Mouse (Mus musculus) heart, embryonic 15.5 days (tissue): ENCODE measurements around the gene Ric8b. TPM values are rescaled to one million over a fixed set of nuclear protein-coding genes. Genes with fewer than 3 reads are reported as not detected.

Experiments
- ATAC-seq: fragments of 200-750 bp; cut with Nextera tagmentation; replicated peaks from 2 replicates; pipeline ENCODE4 v1.8.0; 2017; ENCODE audit warnings: low read depth, moderate TSS enrichment; ENCODE audit not compliant: insufficient number of reproducible peaks, insufficient read depth, low FRiP score
- H3K27ac ChIP-seq: fragments of 300-500 bp; sonication (generic); 2 replicates; pipeline ENCODE4 v1.5.1; 2015; ENCODE audit warnings: mild to moderate bottlenecking, inconsistent platforms
- H3K27me3 ChIP-seq: fragments of 300-500 bp; sonication (generic); 2 replicates; pipeline ENCODE4 v1.6.1; 2015; ENCODE audit warnings: inconsistent platforms
- H3K36me3 ChIP-seq: fragments of 300-500 bp; sonication (generic); 2 replicates; pipeline ENCODE4 v1.6.1; 2015; ENCODE audit warnings: mild to moderate bottlenecking, inconsistent platforms
- H3K4me1 ChIP-seq: fragments of 300-500 bp; sonication (generic); replicated peaks from 2 replicates; pipeline ENCODE4 v1.6.1; 2015; ENCODE audit warnings: inconsistent platforms
- H3K4me2 ChIP-seq: fragments of 300-500 bp; sonication (generic); 2 replicates; pipeline ENCODE4 v1.6.1; 2015; ENCODE audit warnings: inconsistent platforms, mild to moderate bottlenecking, moderate library complexity
- H3K4me3 ChIP-seq: fragments of 300-500 bp; sonication (generic); 2 replicates; pipeline ENCODE4 v1.5.1; 2015; ENCODE audit warnings: mild to moderate bottlenecking, inconsistent platforms
- H3K9ac ChIP-seq: fragments of 300-500 bp; sonication (generic); 2 replicates; pipeline ENCODE4 v1.6.1; 2015; ENCODE audit warnings: mild to moderate bottlenecking, inconsistent platforms
- H3K9me3 ChIP-seq: fragments of 300-500 bp; sonication (generic); replicated peaks from 2 replicates; pipeline ENCODE4 v1.6.1; 2016; ENCODE audit warnings: inconsistent platforms
- WGBS: fragments of 180-500 bp; shearing (Covaris S2); methylation state at CpG from one replicate; pipeline ENCODE4 v1.1.7; 2015; ENCODE audit warnings: mixed read lengths; 5-methylcytosine and 5-hydroxymethylcytosine counted together
- polyA plus RNA-seq: library from polyadenylated mRNA; unstranded; fragments of >200 nt; fragmentation: Nextera tagmentation; extraction: Ambion mirVana; gene quantifications from 2 replicates; pipeline ENCODE4 v1.2.1, GENCODE M21; 2015

Ric8b gene
- polyA plus RNA-seq, 1 experiment from 2014 or later, result 13.6 TPM

GRCm38 (mm10) chr10:85044732-85045720 lies 127.6 kb downstream of the Ric8b start:
- WGBS, result 8% methylated on average over 24 of the region's 24 CpGs
- Histone ChIP-seq H3K4me2 (peak overlapping the region; percentile 69), H3K9me3 (no peaks in the 10 kb centered on the region), H3K9ac (peak overlapping the region; percentile 40; the same call in 1 of the 2 replicates), H3K36me3 (no peaks in the 10 kb centered on the region), H3K4me1 (peaks cover 10% of the 10 kb centered on the region; the same call in 1 of the 2 replicates), H3K27ac (peak overlapping the region; percentile 64), H3K27me3 (no peaks in the 10 kb centered on the region), H3K4me3 (peak overlapping the region; percentile 38)
- ATAC-seq, result peak; percentile 67; the same call in 1 of the 2 replicates

GRCm38 (mm10) chr10:85046585-85046984 lies 129.2 kb downstream of the Ric8b start:
- Histone ChIP-seq H3K4me2 (no peak overlapping the region), H3K27me3 (no peaks in the 10 kb centered on the region)
- 28% methylated on average over 5 of the region's 5 CpGs for WGBS

GRCm38 (mm10) chr10:85048008-85048407 lies 130.6 kb downstream of the Ric8b start:
- Histone ChIP-seq H3K4me1 (peaks cover 10% of the 10 kb centered on the region; the same call in 1 of the 2 replicates), H3K4me3 (no peak overlapping the region), H3K9me3 (no peaks in the 10 kb centered on the region), H3K4me2 (no peak overlapping the region), H3K9ac (no peak overlapping the region), H3K27me3 (no peaks in the 10 kb centered on the region), H3K36me3 (no peaks in the 10 kb centered on the region), H3K27ac (no peak overlapping the region)
- 89% methylated on average over 8 of the region's 8 CpGs for WGBS
- ATAC-seq, result no peak

More at GRCm38 (mm10) chr10:85046585-85046984, 129.2 kb downstream of the Ric8b start:
- no peak overlapping the region for H3K4me3 ChIP-seq
- no peaks in the 10 kb centered on the region for H3K36me3 ChIP-seq
- H3K4me1 ChIP-seq, result peaks cover 10% of the 10 kb centered on the region; the same call in 1 of the 2 replicates
- no peak for ATAC-seq
- H3K9me3 ChIP-seq, result no peaks in the 10 kb centered on the region
- no peak overlapping the region for H3K27ac ChIP-seq
- H3K9ac ChIP-seq, result no peak overlapping the region

GRCm38 (mm10) chr10:85050668-85051208 lies 133.3 kb downstream of the Ric8b start:
- no peak for ATAC-seq
- H3K27ac ChIP-seq, result no peak overlapping the region
- H3K9me3 ChIP-seq, result no peaks in the 10 kb centered on the region
- H3K4me3 ChIP-seq, result no peak overlapping the region
- no peaks in the 10 kb centered on the region for H3K27me3 ChIP-seq
- H3K9ac ChIP-seq, result no peak overlapping the region
- H3K36me3 ChIP-seq, result no peaks in the 10 kb centered on the region
- H3K4me2 ChIP-seq, result no peak overlapping the region
- H3K4me1 ChIP-seq, result no peaks in the 10 kb centered on the region
- 48% methylated on average over 4 of the region's 4 CpGs for WGBS

GRCm38 (mm10) chr10:85052451-85052850 lies 135.0 kb downstream of the Ric8b start:
- no peak overlapping the region for H3K4me3 ChIP-seq
- no peaks in the 10 kb centered on the region for H3K9me3 ChIP-seq
- no peak overlapping the region for H3K27ac ChIP-seq
- WGBS, result 32% methylated on average over 4 of the region's 4 CpGs
- no peaks in the 10 kb centered on the region for H3K4me1 ChIP-seq
- ATAC-seq, result no peak
- no peaks in the 10 kb centered on the region for H3K27me3 ChIP-seq
- H3K9ac ChIP-seq, result no peak overlapping the region
- no peaks in the 10 kb centered on the region for H3K36me3 ChIP-seq
- no peak overlapping the region for H3K4me2 ChIP-seq

GRCm38 (mm10) chr10:85054876-85055275 lies 137.5 kb downstream of the Ric8b start:
- Histone ChIP-seq H3K27ac (no peak overlapping the region), H3K4me3 (no peak overlapping the region), H3K9ac (no peak overlapping the region), H3K27me3 (no peaks in the 10 kb centered on the region), H3K4me2 (no peak overlapping the region), H3K4me1 (no peaks in the 10 kb centered on the region), H3K36me3 (no peaks in the 10 kb centered on the region), H3K9me3 (no peaks in the 10 kb centered on the region)
- no peak for ATAC-seq
- WGBS, result 80% methylated on average over 2 of the region's 2 CpGs

Other genes starting within 250 kb of the Ric8b start
- 0.04 TPM in 1 of 2 replicates, not detected in the other for gene Rfx4, start 161.6 kb upstream of the Ric8b start, polyA plus RNA-seq
- gene Fhl4, start 184.9 kb downstream of the Ric8b start, polyA plus RNA-seq, result 1.2 and 1.3 TPM in 2 replicates
- 48.1 and 54.5 TPM in 2 replicates for gene Tmem263, start 185.0 kb downstream of the Ric8b start, polyA plus RNA-seq
- 12.2 and 12.5 TPM in 2 replicates for gene Mterf2, start 210.4 kb downstream of the Ric8b start, polyA plus RNA-seq